Mouse (Mus musculus) G1E (cell line): ENCODE measurements around the gene Rft1.

Source experiments
- CTCF ChIP-seq: IDR thresholded peaks from 2 replicates; pipeline ENCODE4 v1.5.1; 2012; ENCODE audit warnings: low read depth, low read length, inconsistent platforms, mixed read lengths
- GATA2 ChIP-seq: IDR thresholded peaks from 2 replicates; pipeline ENCODE4 v1.6.1; 2012; ENCODE audit warnings: low read depth, low read length, inconsistent platforms, borderline replicate concordance
- TAL1 ChIP-seq: conservative IDR thresholded peaks from 2 replicates; pipeline ENCODE4 v1.6.1; 2012; ENCODE audit warnings: low read depth, low read length, inconsistent platforms, mixed read lengths

DNA sequence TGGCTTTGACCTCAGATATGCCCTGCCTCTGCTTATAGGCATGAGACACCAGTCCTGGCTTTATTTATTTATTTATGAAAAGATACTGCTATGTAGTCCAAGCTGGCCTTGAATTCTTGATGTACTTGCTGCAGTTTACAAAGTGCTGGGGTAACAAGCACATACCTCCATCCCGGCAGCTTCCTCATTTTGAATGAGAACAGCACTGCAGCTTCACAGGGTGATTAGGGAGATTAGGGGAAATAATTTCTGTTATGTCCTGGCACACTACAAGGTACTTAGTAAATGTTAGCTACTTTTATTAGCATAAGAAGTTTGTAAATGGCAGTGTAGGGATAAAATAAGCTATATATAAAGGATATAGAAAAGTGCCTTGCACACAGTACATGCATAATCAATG, 1.4 kb downstream of the Rft1 start:
- TF ChIP-seq CTCF (no peak), GATA2 (no peak), TAL1 (no peak)
